Mouse (Mus musculus) embryonic facial prominence, embryonic 12.5 days (tissue): ENCODE data around the gene Mdm2. TPM values are rescaled to one million over a fixed set of nuclear protein-coding genes. Genes with fewer than 3 reads are reported as not detected.

Experiments used
- ATAC-seq: fragments of 200-750 bp; cut with Nextera tagmentation; 2 replicates; pipeline ENCODE4 v1.8.0; 2017; ENCODE audit not compliant: insufficient number of reproducible peaks, insufficient read depth, low FRiP score, low TSS enrichment
- H3K27ac ChIP-seq: fragments of 300-500 bp; sonication (generic); 2 replicates; pipeline ENCODE4 v1.5.1; 2016; ENCODE audit warnings: mild to moderate bottlenecking
- H3K27me3 ChIP-seq: fragments of 300-500 bp; sonication (generic); 2 replicates; pipeline ENCODE4 v1.6.1; 2016; ENCODE audit warnings: mild to moderate bottlenecking, moderate library complexity
- H3K36me3 ChIP-seq: fragments of 300-500 bp; sonication (generic); 2 replicates; pipeline ENCODE4 v1.6.1; 2016; ENCODE audit warnings: mild to moderate bottlenecking
- H3K4me1 ChIP-seq: fragments of 300-500 bp; sonication (generic); 2 replicates; pipeline ENCODE4 v1.6.1; 2016
- H3K4me2 ChIP-seq: fragments of 300-500 bp; sonication (generic); replicated peaks from 2 replicates; pipeline ENCODE4 v1.6.1; 2016; ENCODE audit warnings: mild to moderate bottlenecking, moderate library complexity
- H3K4me3 ChIP-seq: fragments of 300-500 bp; sonication (generic); 2 replicates; pipeline ENCODE4 v1.5.1; 2016; ENCODE audit warnings: mild to moderate bottlenecking
- H3K9ac ChIP-seq: fragments of 300-500 bp; sonication (generic); 2 replicates; pipeline ENCODE4 v1.6.1; 2016; ENCODE audit warnings: mild to moderate bottlenecking, moderate library complexity
- H3K9me3 ChIP-seq: fragments of 300-500 bp; sonication (generic); 2 replicates; pipeline ENCODE4 v1.6.1; 2016; ENCODE audit warnings: mild to moderate bottlenecking, moderate library complexity
- WGBS: fragments of 180-500 bp; shearing (Covaris S2); methylation state at CpG from one replicate; pipeline ENCODE4 v1.1.7; 2016; 5-methylcytosine and 5-hydroxymethylcytosine counted together
- polyA plus RNA-seq: library from polyadenylated mRNA; unstranded; fragments of >200 nt; fragmentation: Nextera tagmentation; extraction: Ambion mirVana; gene quantifications from 2 replicates; pipeline ENCODE4 v1.2.1, GENCODE M21; 2016

The Mdm2 gene
- polyA plus RNA-seq, 1 experiment from 2014 or later = 55.9 TPM

DNA sequence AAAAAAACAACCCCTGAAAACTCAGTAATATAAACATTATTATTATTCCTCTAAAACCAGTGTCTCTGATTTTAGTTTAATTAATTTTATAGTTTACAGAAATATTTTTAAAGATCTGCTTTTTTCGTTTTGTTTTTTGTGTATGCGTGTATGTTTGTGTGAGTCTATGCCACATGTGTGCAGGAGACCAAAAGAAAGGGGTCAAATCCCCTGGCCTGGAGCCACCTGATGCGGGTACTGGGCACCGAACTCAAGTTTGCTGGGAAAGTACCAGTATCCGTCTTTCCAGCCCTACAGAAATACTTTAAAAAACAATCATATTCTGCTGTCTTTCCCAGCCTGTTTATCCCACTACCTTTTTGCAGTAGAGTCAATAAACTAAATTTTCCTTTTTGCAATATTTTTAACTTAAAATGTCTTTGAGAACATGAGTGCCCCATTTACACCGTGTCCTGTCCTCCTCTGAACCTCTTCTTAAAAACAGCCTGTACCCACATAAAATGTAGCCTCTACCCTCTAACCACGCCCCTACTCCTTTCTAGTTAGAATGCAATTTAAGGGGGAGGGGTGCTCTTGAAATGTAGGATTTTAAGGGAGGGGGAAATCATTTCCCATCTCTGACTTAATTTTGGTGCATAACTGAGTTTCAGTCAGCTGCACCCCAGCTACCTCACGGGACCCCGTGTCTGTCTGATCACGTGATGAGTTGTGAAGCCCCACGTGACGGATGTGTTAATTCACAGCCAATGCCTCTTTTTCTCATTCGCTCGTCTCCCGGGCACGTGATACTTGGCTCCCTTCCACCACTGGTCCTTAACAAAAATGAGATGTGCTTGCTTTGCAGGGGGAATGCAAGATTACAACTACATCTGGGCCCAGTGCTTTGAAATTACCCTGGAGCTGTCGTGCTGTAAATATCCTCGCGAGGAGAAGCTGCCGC is 35.2 kb downstream of the Mdm2 start:
- no peaks in the 10 kb centered on the region for H3K9me3 ChIP-seq
- 37% methylated on average over 20 of the region's 20 CpGs for WGBS
- peak overlapping the region; percentile 52 for H3K4me2 ChIP-seq
- H3K4me1 ChIP-seq = peaks cover 10% of the 10 kb centered on the region; the same call in 1 of the 2 replicates
- peak overlapping the region; percentile 28 for H3K4me3 ChIP-seq
- no peak; the same call in 1 of the 2 replicates for ATAC-seq
- no peaks in the 10 kb centered on the region for H3K27me3 ChIP-seq
- H3K27ac ChIP-seq = no peak overlapping the region
- H3K36me3 ChIP-seq = no peaks in the 10 kb centered on the region
- H3K9ac ChIP-seq = no peak overlapping the region

DNA sequence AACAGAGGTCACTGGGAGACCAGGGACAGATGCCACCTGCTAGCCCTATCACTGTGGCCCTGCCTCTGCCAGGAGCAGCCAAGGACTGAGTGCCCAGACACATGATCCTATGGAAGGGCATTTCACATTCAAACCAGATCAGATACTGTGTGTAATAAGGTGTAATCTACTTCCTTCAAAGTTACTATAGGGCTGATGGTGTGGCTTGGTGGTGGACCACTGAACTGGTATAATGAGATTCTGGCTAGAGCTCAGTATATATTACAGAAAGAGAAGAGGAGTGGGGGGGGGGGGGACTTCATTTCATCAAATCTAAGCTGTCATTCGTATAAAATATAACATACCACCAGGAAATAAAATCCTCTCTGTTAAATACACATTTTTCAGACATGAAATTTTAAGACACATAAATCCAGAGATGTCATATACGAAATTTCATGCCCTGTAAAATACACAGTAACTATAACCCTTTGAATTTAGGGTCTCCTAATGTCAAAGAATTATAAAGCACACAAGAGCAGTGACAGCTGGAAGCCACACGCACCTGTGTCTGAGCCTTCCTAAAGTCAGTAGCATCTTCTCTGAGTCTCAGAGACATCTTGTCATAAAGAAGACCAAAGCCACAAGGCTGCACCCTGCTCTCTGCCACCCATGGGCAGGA is 36.1 kb downstream of the Mdm2 start:
- Histone ChIP-seq H3K4me3 (no peak overlapping the region), H3K36me3 (no peaks in the 10 kb centered on the region), H3K4me1 (peaks cover 17% of the 10 kb centered on the region), H3K9ac (no peak overlapping the region), H3K27ac (no peak overlapping the region), H3K4me2 (no peak overlapping the region), H3K27me3 (no peaks in the 10 kb centered on the region), H3K9me3 (no peaks in the 10 kb centered on the region)
- ATAC-seq = no peak
- 82% methylated on average over 3 of the region's 3 CpGs for WGBS

DNA sequence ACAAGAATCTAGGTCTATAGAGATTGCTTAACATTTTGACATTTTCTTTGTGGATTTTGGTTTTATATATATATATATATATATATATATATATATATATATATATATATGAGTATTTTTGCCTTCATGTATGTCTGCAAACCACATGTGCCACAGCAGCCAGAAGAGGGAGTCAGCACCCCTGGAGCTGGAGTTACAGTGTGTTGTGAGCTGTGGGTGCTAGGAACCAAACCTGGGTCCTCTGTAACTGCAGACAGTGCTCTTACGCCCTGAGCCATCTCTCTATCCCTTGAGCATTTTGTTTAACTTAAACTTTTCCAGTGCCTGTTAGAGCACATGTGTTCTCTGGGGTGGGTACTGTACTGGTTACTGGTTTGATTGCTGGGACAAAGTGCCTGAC is 36.6 kb downstream of the Mdm2 start:
- no peaks in the 10 kb centered on the region for H3K27me3 ChIP-seq
- no peaks in the 10 kb centered on the region for H3K9me3 ChIP-seq
- H3K4me1 ChIP-seq = peaks cover 23% of the 10 kb centered on the region
- no peak for ATAC-seq
- WGBS = 85% methylated on average over 1 of the region's 1 CpGs
- no peak overlapping the region for H3K4me2 ChIP-seq
- no peak overlapping the region for H3K4me3 ChIP-seq
- no peak overlapping the region for H3K27ac ChIP-seq
- no peak overlapping the region for H3K9ac ChIP-seq
- H3K36me3 ChIP-seq = no peaks in the 10 kb centered on the region

DNA sequence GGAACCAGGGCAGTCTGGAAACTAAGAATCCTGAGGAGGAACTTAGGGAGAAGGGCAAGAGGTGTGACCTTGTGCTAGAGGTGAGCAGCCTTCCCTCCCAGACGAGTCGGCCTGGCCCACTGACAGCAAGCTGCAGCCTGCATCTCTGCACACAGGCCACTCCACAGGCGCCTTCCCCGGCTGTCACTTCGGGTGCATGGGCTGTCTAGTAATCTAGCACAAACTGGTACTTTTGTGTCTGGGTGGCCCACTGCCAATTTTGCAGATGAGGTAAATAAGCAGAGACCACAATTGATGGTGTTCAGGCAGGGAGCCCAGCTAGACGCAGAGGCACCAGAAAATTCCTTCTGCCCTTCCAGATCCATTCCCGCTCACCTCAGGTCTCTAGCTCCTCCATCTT is 37.9 kb downstream of the Mdm2 start:
- Histone ChIP-seq H3K27ac (no peak overlapping the region), H3K27me3 (no peaks in the 10 kb centered on the region), H3K36me3 (no peaks in the 10 kb centered on the region), H3K4me2 (no peak overlapping the region), H3K4me3 (no peak overlapping the region), H3K4me1 (peaks cover 24% of the 10 kb centered on the region), H3K9me3 (no peaks in the 10 kb centered on the region), H3K9ac (no peak overlapping the region)
- no peak for ATAC-seq
- 38% methylated on average over 7 of the region's 7 CpGs for WGBS

DNA sequence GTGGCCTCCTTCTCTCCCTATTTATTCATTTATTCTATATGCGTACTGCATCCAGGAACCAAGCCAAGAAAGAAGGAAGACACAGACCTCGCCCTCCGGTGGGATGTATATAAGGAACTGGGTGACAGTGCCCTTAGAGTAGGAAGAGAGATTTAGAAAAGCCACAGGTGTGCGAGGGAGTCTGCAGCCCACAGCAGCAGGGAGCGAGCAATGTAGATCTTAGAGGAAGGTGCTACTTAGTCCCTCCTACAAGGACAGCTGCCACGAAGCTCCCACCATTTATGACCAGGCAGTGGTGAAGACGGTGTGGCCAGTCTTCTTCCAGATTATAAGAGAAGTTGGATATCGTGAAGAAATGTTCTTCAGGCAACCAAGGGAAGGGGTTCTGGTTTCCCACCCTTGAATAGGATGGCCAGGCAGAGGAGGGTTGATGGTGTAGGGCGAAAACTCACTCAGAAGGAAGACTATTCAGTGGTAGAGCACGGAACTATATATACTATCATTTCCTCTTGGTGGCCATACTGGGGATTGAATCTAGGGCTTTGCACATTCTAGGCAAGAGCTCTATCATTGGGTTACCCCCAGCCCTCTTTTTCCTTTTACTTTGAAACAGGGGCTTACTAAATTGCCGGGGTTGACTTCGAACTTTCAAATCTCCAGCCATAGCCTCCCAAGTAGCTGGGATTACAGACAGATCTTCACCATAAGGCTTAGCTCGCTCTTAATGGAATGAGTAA is 38.5 kb downstream of the Mdm2 start:
- Histone ChIP-seq H3K9ac (no peak overlapping the region), H3K27me3 (no peaks in the 10 kb centered on the region), H3K9me3 (no peaks in the 10 kb centered on the region), H3K4me3 (no peak overlapping the region), H3K4me2 (no peak overlapping the region), H3K4me1 (peaks cover 24% of the 10 kb centered on the region), H3K36me3 (no peaks in the 10 kb centered on the region), H3K27ac (no peak overlapping the region)
- 86% methylated on average over 13 of the region's 13 CpGs for WGBS
- no peak for ATAC-seq

DNA sequence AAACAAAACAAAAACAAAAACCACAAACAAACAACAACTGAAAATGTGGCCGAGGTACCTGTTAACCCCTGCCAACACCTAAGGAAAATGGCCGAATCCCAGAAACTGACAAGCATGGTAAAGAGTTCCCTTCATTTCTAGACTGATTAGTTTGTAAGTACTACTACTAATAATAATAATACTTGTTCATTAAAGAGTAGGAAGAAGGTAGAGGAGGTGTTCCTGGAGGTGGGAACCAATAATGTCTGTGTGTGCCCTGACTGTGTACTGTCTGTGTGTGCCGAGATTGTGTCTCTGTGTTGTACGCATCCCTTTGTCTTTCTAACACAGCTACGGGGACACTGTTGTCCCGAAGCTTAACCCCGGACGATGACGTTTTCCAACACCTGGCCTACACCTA is 39.3 kb downstream of the Mdm2 start:
- Histone ChIP-seq H3K4me1 (peaks cover 23% of the 10 kb centered on the region), H3K9ac (no peak overlapping the region), H3K9me3 (no peaks in the 10 kb centered on the region), H3K27ac (no peak overlapping the region), H3K36me3 (no peaks in the 10 kb centered on the region), H3K27me3 (no peaks in the 10 kb centered on the region), H3K4me3 (no peak overlapping the region), H3K4me2 (no peak overlapping the region)
- 81% methylated on average over 9 of the region's 9 CpGs for WGBS
- ATAC-seq = no peak

DNA sequence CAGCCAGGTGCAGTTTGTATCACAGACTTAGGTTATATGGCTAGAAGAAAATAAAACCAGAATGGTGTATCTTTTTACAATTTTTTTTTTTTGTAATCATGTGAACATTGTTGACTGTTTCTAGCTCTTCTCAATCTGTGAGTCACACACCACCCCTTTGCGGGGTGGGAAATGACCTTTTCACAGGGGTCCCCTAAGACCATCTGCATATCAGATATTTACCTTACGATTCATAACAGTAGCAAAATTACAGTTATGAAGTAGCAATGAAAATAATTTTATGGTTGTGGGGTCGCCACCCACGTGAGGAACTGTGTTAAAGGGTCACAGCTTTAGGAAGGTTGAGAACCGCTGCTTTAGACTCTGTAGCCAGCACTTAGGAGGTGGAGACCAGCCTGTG is 39.8 kb downstream of the Mdm2 start:
- Histone ChIP-seq H3K27me3 (no peaks in the 10 kb centered on the region), H3K4me3 (no peak overlapping the region), H3K4me1 (peaks cover 18% of the 10 kb centered on the region), H3K36me3 (no peaks in the 10 kb centered on the region), H3K4me2 (no peak overlapping the region), H3K9me3 (no peaks in the 10 kb centered on the region), H3K9ac (no peak overlapping the region), H3K27ac (no peak overlapping the region)
- ATAC-seq = no peak
- 86% methylated on average over 5 of the region's 5 CpGs for WGBS

DNA sequence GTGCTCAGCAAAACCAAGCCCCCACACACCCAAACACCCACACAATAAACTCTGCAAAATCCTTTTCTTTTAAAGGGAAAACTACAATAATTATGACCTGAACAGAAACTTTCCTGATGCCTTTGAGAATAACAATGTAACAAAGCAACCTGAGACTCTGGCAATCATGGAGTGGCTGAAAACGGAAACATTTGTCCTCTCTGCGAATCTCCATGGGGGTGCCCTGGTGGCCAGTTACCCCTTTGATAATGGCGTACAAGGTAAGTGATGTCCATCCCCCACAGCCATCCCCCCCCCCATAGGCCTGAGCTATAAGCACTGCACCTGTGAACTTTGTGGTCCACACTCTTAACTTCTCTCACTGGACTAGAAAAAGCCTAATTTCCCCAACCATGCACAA is 40.5 kb downstream of the Mdm2 start:
- Histone ChIP-seq H3K27ac (no peak overlapping the region), H3K4me3 (no peak overlapping the region), H3K27me3 (no peaks in the 10 kb centered on the region), H3K4me2 (no peak overlapping the region), H3K36me3 (no peaks in the 10 kb centered on the region), H3K9ac (no peak overlapping the region), H3K9me3 (no peaks in the 10 kb centered on the region), H3K4me1 (peaks cover 14% of the 10 kb centered on the region)
- no peak for ATAC-seq
- WGBS = 52% methylated on average over 3 of the region's 3 CpGs

DNA sequence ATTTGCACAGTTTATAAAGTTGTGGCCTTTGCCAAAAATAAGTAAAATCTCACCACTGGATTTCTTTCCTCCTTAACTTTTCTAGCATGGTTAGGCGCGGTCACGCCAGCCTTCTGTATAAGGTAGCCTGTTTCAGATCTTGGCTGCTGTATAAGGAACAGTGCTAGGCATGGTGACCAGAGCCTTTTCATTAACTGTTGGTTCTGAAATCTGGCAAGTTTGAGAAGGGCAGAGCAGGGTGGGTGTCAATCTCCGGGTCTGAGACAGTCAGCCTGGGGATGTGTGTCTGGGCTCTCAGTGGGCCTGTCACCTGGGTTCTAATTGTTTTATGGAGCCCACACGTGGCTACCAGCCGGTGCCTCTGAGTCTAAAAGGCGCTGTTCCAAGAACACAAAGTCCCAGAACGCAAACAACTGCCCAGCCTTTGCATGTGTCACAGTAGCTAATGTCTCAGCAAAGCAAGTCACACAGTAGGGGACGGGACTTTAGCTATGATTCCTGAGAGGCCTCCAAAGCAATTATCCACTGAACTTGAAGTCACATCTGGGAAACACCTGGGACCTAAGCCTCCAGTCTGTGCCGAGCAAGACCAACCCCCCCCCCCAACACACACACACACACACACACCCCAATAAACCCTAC is 41.0 kb downstream of the Mdm2 start:
- WGBS = 41% methylated on average over 10 of the region's 10 CpGs
- peak overlapping the region; percentile 65 for H3K27ac ChIP-seq
- no peak overlapping the region for H3K9ac ChIP-seq
- peak; percentile 53; the same call in 1 of the 2 replicates for ATAC-seq
- no peaks in the 10 kb centered on the region for H3K36me3 ChIP-seq
- peaks cover 14% of the 10 kb centered on the region for H3K4me1 ChIP-seq
- no peak overlapping the region for H3K4me2 ChIP-seq
- H3K9me3 ChIP-seq = no peaks in the 10 kb centered on the region
- H3K27me3 ChIP-seq = no peaks in the 10 kb centered on the region
- H3K4me3 ChIP-seq = no peak overlapping the region

DNA sequence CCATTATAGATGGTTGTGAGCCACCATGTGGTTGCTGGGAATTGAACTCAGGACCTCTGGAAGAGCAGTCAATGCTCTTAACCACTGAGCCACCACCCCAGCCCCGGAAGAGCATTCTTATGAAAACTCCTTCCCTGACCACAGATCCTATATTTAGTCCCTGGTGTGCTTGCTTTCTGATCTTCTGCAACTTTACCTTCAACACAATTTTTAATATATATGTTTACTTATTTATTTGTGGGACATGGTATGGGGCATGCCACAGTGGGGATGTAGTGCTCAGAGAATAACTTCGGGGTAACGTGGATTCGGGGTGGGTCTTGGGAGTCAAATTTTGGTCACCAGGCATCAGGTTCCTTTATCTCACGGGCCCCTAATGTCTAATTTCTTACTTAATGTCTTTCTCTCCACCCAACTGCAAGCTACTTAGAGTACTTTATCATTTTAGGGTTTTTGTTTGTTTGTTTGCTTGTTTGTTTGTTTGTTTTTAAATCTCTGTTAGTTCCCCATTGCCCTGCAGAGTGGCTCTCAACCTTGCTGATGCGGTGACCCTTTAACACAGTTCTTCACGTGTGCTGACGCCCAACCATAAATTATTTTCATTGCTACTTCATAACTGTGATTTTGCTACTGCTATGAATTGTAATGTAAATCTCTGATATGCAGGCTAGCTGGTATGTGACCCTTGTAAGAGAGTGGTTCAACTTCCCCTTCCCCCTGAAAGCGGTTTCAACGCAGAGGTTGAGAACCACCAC is 41.8 kb downstream of the Mdm2 start:
- no peak for ATAC-seq
- Histone ChIP-seq H3K9me3 (no peaks in the 10 kb centered on the region), H3K27ac (peak overlapping the region; percentile 65), H3K9ac (no peak overlapping the region), H3K36me3 (no peaks in the 10 kb centered on the region), H3K4me3 (no peak overlapping the region), H3K4me1 (peaks cover 19% of the 10 kb centered on the region), H3K4me2 (no peak overlapping the region), H3K27me3 (no peaks in the 10 kb centered on the region)
- 79% methylated on average over 10 of the region's 10 CpGs for WGBS
